Mouse (Mus musculus): ENCODE measurements around the gene Tm7sf2. TPM values are rescaled to one million over a fixed set of nuclear protein-coding genes. Genes with fewer than 3 reads are reported as not detected.

Gene Tm7sf2
- total RNA-seq, 2 experiments from 2014 or later, result 4.2 to 6.9 TPM

GRCm38 (mm10) chr19:6069851-6070250, 1.7 kb upstream of the Tm7sf2 start:
- DNase-seq, result no peak

GRCm38 (mm10) chr19:6068951-6069350, 778 bp upstream of the Tm7sf2 start:
- DNase-seq, result no peak

GRCm38 (mm10) chr19:6067011-6067723, 1.0 kb downstream of the Tm7sf2 start:
- peak; percentile 51 for DNase-seq

DNA sequence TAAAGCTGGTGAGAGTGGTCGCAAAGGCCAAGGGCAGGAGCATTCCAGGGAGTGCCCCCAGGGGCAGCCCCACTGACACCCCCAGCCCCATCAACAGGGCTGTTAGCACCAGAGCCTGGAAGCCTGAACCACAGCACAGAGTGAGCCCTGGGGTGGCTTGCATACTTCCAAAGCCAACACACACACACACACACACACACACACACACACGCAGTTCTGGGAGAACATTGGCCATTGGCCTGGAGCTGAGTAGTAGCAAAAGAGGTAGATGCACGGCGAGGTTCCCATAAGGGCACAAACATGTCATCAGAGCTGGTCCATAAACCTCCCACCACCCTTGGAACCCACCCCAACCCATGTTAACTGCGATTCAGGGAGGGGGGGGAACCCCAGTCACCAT, 1.6 kb downstream of the Tm7sf2 start:
- DNase-seq, result no peak

DNA sequence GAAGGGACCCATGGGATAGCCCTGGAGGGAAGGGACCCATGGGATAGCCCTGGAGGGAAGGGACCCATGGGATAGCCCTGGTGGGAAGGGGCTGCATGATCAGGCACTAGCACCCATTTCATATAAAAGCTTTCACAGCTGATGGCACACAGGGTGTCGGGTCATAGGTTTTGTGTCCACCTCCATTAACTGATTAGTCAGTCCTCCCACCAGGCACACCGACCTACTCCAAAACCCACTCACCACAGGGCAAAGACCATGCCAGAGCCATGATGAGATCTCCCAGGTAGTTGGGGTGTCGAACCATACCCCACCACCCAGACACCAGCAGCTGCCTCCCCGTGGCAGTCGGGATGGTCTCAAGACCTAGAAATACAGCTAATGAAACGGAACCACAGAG, 5.1 kb downstream of the Tm7sf2 start:
- DNase-seq, result no peak

GRCm38 (mm10) chr19:6062418-6062817, 5.8 kb downstream of the Tm7sf2 start:
- DNase-seq, result no peak

GRCm38 (mm10) chr19:6061641-6062302, 6.4 kb downstream of the Tm7sf2 start:
- no peak for DNase-seq

- DNase-seq, result peak; percentile 94
Observed at GRCm38 (mm10) chr19:6061021-6061533, 7.1 kb downstream of the Tm7sf2 start, which contains the start of gene Znhit2. Znhit2 (plus strand) TSS chr19:6061192.

DNA sequence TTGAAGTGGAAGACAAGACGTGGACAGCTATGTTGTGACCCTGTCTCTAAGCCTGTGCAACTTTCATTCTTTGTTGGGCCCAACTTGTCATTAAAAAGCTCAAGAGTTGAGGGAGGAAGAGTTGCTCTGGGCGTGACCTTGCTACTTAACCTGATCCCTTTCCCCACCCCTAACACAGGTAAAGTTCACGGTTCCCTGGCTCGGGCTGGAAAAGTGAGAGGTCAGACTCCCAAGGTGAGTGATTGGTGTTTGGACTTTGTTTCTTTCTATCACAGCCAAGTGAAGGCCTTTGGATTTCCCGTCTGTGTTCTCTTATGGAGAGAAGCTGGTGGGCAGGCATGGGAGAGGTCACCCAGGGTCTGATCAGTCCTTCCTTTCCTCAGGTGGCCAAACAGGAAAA, 9.2 kb downstream of the Tm7sf2 start:
- DNase-seq, result no peak

GRCm38 (mm10) chr19:6058513-6058912, 9.7 kb downstream of the Tm7sf2 start:
- no peak for DNase-seq

GRCm38 (mm10) chr19:6057313-6058096, 10.7 kb downstream of the Tm7sf2 start, which contains the start of the genes Mrpl49 and Fau:
Mrpl49 (minus strand) TSS chr19:6057785.
Fau (plus strand) TSS chr19:6057844.
- peak; percentile 98 for DNase-seq

DNA sequence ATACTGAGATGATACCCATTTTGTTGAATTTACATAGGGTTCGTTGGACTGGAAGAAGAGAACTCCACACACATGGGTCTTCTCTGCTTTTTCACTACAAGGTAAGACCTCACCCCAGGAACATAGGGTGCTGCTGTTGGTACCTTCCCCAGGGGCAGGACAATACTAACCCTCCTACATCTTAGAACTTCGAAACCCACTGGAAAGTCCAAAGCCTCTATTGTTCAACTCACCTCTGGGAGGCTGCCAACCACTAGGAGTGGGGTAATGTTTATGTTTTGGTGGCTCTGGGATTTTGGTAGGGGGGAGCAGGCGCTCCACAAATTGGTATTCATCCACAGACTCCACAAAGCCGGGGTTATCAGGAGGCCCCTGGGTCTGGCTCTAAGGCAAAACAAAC, 11.5 kb downstream of the Tm7sf2 start:
- DNase-seq, result no peak

DNA sequence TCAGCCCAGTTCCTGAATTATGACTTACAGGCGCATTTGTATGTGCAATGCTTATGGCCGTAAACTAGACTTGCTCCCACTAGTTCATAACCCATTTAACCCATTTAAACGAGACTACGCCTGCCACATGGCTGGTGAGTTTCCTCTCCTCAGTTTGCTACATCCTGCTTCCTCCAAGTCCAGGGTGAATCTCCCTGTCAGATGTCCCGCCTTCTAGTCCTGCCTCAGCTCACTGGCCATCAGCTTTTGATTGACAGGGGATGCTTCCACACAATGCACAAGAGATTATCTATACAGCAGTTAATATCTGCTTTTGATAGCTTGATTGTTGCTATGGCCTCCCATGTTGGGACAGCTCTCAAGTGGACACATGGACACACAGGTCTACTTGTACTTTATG, 13.9 kb downstream of the Tm7sf2 start:
- no peak for DNase-seq

DNA sequence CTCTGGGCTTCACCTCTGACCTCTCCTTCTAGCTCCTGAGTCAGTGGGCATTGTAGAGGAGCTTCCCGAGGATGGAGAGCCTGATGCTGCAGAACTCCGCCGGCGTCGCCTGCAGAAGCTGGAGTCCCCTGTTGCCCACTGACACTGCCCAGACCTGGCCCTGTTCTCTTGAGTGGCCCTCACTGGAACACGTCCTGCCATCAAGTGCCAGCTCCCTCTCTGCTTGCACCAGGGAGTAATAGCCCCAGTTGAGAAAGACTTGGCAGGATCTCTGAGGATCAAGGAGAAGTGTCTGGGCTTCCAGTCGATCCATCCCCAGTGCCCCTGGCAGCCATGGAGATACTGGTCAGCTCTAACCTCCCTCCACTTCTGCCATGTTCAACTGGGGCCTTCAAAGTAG, 15.7 kb downstream of the Tm7sf2 start:
- DNase-seq, result no peak

DNA sequence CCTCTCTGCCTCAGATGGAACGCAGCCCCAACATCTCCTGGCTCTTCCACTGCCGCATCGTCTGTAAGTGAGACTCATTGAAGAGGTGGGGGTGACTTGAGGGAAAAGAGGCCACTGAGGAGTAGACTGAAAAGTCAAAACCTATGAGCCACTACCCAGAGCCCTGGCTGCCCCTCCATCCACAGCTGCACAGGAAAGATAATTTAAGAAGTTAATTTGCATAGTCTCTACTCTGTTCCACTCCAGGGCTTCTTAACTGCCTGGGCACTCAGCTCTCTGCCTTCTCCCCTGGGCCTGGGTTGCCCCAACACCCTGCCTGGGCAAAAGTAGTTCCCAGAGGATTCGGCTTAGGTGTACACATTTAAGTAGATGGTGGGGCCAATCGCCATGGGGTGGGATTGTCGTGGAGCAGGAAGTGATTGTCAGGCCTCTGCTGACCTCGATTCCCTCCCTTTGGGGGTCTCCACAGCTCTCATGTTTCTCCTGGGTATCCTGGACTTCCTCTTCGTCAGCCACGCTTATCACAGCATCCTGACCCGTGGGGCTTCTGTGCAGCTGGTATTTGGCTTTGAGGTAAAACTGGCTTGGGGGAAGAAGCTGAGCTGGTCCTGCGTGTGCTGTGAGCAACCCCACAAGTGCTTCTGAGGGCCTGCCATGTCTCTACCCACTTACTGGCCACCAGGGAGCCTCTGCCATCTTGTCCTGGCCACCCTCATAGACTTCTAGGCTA, 19.3 kb downstream of the Tm7sf2 start:
- no peak for DNase-seq

DNA sequence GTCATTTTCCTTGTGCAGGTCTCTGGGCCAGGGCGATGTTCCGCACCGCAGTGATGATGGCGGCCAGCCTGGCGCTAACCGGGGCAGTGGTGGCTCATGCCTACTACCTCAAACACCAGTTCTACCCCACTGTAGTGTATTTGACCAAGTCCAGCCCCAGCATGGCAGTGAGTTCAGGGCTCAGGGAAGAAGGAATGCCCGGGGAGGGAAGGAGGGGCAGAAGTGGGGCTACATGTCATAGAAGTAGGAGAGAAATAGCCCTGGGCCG, 20.3 kb downstream of the Tm7sf2 start:
- no peak for DNase-seq

- DNase-seq, result no peak
Observed at GRCm38 (mm10) chr19:6047154-6047898, 20.8 kb downstream of the Tm7sf2 start.

DNA sequence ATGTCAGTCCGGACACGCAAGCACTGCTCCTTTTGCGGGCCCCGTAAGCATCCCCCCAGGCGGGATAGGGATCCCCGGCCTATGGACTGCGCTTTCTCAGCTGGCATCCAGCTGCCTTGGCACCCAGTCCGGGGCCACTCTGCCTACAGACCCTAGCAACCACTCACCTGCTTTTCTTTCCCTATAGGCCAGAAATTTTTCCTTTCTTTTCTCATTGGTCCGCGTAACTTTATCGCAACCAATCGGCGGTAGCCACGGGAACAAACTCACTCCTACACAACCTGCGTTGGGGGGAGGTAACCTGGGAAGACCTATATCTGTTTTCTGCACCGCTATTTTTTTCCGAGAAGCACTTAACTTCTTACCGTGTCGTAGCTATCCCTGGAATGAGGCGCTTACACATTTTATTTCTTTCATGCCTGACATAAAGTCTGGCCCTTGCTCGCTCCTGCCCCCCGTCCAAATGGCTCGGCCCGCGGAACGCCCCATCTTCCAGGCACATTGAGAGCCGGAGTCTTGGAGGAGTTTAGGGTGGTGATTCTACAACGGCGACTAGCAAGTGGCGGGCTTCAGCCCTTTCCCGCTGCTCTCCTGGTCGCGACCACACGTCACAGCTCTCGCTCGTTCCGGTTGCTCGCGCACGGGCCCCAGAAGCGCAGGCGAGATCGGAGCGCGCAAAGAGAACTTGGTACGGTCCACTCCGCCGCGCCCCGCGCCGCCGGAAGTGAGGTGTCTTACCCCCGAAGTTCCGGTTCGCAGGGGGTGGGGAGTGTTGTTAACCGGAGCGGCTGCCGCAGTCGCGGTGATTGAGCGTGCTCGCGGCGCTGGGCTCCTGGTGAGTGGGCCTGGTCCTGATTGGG, 21.6 kb downstream of the Tm7sf2 start, which contains the start of gene Syvn1:
Syvn1 (plus strand) TSS at position 283 of the 860 bp plus-strand sequence.
- peak; percentile 89 for DNase-seq

GRCm38 (mm10) chr19:6045366-6046293, 22.5 kb downstream of the Tm7sf2 start:
- DNase-seq, result no peak

Data from gastrocnemius, postnatal 25 days (tissue).